Mouse (Mus musculus) embryonic stem cell, embryonic (primary cell): ENCODE measurements around the gene Tuba3b.

ENCODE experiments used
- CTCF ChIA-PET, 4 experiments: fragments of 300-600 bp in 2 of 4; fragments of 350-600 bp in 2 of 4; sonication (Branson Sonifier 250); formaldehyde crosslinking; loops; one replicate each; lab custom pipeline; 2022; ENCODE audit warnings: inconsistent platforms in 2 of 4; lab: Charles Lee
- POLR2A ChIA-PET, 4 experiments: fragments of 300-600 bp in 2 of 4; fragments of 350-600 bp in 2 of 4; sonication (Branson Sonifier 250); formaldehyde crosslinking; loops; one replicate each; lab custom pipeline; 2022; ENCODE audit warnings: antibody characterized with exemption in 4 of 4, inconsistent platforms in 1 of 4; lab: Charles Lee

Gene Tuba3b

DNA sequence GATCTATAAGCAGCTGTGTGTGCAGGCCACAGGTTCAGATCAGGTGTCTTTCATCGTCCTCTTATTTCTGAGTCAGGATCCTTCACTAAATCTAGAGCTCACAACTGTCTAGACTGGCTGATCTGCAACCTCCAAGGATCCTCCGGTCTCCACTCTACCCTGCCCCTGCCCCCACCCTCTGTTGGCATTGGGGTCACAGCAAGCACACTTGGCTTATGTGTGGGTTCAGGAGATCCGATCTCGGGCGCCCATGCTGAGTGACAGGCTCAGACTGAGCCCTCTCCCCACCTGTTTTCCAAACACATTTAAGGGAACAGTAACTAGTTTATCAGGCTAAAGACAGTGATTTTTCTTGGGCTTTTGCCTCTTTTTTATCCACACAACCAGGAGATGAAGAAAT lies 38.1 kb downstream of the Tuba3b start:
- ChIA-PET POLR2A (no interaction called here), CTCF (no interaction called here)

DNA sequence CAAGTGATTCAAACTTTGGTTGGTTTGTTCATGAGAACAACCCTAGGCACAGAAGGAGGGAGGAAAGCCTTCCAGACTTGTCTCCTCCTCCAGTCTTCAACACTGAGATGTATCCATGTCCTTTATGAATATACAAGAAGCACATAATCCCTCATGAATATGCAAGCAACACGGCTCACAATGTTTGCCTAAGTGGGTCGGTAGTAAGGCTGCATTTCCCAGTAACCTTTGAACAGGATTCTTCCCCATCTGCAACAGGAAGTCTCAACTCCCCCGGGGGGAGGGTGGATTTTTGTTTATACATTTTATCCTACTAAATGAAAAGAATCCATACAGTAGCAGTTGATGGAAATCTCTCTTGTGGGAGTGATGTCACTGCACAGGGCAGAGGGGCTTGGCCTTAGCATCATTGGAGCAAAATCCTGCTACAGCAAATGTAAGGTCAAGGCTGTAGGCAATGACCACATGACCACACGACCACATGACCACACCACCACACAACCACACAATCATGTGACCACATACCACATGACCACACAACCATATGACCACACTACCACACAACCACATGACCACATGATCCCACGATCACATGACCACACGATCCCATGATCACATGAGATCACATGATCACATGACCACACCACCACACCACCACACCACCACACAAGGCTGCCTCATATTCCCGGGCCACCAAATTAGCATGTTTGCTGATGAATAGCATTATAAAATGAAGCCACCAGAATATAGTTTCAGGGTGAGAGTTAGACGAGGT lies 38.7 kb downstream of the Tuba3b start:
- POLR2A ChIA-PET = no interaction called here
- CTCF ChIA-PET = interaction anchor here in 1 of 4 experiments (0.7 kb wide), 1 partner anchor 594 kb away, joined by 3 read pairs; no protein-coding TSS in a partner anchor

DNA sequence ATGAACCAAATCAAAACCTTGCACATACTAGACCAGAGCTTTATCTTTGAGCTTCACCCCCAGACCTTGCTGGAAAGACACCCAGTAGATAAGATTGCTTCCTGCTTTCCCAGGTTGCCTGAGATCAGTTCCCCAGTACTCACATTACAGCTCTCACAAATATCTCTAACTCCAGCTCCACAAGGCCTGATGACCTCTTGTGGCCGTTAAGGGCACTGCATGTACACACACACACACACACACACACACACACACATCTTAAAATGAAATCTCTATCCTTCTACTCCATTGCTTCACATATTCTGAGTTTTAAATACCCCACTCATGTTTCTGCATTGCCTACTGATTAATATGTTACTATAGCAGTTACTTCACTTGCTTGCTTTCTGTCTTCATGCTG lies 40.1 kb downstream of the Tuba3b start:
- CTCF ChIA-PET = interaction anchor here (0.6 to 1.0 kb wide), 13 partner anchors 23 to 1225 kb away, joined by 3 to 6 read pairs (median 3); no protein-coding TSS in a partner anchor
- POLR2A ChIA-PET = interaction anchor here in 1 of 4 experiments (0.5 kb wide), 1 partner anchor 49 kb away, joined by 3 read pairs; no protein-coding TSS in a partner anchor

- POLR2A ChIA-PET = interaction anchor here in 1 of 4 experiments (0.7 to 1.2 kb wide), 3 partner anchors 37 to 148 kb away, joined by 3 to 4 read pairs (median 3); partner anchors contain the start of gene Lmntd1
These were observed 41.4 kb downstream of the Tuba3b start for GRCm38 (mm10) chr6:145656740-145657591.

DNA sequence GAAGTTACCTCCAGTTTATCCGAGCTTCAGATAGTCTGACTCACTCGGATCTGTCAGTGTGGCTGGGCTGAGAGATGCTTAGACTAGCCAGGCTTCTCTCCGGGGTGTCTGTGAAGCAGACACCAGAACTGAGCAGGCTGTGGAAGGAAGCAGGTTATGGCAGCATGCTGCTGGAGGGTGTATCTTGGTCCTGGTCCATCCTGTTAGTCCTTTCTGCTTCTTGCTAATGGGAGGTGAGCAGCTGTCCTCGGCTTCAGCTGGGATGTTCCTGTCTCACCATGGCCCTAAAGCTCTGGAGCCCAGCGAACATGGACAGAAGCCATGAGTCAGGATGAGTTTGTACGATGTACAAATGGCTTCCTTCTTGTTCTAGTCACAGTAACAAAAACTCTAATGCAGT lies 43.6 kb downstream of the Tuba3b start:
- ChIA-PET POLR2A (interaction anchor here in 1 of 4 experiments (0.5 kb wide), 1 partner anchor 498 kb away, joined by 13 read pairs; no protein-coding TSS in a partner anchor), CTCF (interaction anchor here in 1 of 4 experiments (1.0 kb wide), 1 partner anchor 134 kb away, joined by 3 read pairs; no protein-coding TSS in a partner anchor)

More at GRCm38 (mm10) chr6:145656740-145657591, 41.4 kb downstream of the Tuba3b start:
- CTCF ChIA-PET = interaction anchor here (0.7 to 1.0 kb wide), 5 partner anchors 22 to 464 kb away, joined by 3 to 7 read pairs (median 3); no protein-coding TSS in a partner anchor

- ChIA-PET CTCF (interaction anchor here in 1 of 4 experiments (0.5 kb wide), 1 partner anchor 151 kb away, joined by 12 read pairs; no protein-coding TSS in a partner anchor), POLR2A (interaction anchor here in 1 of 4 experiments (0.6 to 1.3 kb wide), 2 partner anchors 9 to 234 kb away, joined by 3 read pairs; no protein-coding TSS in a partner anchor)
These were observed 45.4 kb downstream of the Tuba3b start for GRCm38 (mm10) chr6:145660943-145661342.

GRCm38 (mm10) chr6:145664208-145664607 lies 48.7 kb downstream of the Tuba3b start:
- CTCF ChIA-PET = no interaction called here
- POLR2A ChIA-PET = no interaction called here

DNA sequence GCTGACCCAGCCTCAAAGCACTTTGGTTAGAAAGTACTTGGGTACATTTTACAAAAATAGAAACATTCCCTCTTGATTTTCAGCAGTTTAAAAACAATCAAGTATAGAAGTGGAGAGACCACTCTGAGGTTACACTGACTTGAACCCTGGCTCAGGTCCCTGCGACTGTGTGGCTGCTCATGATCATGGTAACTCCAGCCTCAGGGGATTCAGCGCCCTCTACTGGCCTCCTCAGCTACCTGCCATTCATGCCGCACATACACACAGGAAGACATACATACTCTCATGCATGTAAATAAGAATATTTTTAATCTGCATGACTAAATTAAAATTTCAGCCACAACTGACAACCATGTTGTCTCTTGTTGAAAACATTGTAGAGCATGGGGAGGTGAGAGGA lies 50.2 kb downstream of the Tuba3b start:
- POLR2A ChIA-PET = no interaction called here
- CTCF ChIA-PET = interaction anchor here in 1 of 4 experiments (0.6 kb wide), 1 partner anchor 60 kb away, joined by 3 read pairs; no protein-coding TSS in a partner anchor

- ChIA-PET POLR2A (no interaction called here), CTCF (no interaction called here)
These were observed 52.1 kb downstream of the Tuba3b start for GRCm38 (mm10) chr6:145667654-145668053.

DNA sequence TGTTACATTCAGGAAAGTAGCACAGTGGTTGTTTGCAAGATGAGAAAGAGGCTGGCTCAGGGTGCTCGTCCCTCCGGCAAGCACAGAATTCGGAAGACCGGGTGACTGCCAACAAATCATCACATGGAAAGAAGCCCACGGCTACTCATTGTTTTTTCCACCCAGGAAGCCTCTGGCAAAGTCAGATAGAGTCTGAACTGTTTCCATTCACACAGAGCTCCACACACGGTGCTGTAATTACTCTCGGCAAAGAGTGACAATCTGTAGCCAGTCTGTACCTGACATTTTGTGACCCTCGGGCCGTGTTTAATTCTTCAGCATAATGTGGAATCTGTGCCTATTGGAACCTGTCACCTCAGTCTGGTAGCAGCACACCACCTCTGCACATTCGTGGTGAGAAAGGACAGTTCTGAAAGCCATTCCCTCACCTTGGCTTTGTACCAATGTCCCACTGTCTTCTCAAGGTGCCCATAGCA lies 54.1 kb downstream of the Tuba3b start:
- POLR2A ChIA-PET = no interaction called here
- CTCF ChIA-PET = no interaction called here
